Mouse (Mus musculus): ENCODE data around the gene Drosha. TPM values are rescaled to one million over a fixed set of nuclear protein-coding genes. Genes with fewer than 3 reads are reported as not detected.

The Drosha gene
- polyA plus RNA-seq, 1 experiment from 2014 or later = 60.7 TPM

DNA sequence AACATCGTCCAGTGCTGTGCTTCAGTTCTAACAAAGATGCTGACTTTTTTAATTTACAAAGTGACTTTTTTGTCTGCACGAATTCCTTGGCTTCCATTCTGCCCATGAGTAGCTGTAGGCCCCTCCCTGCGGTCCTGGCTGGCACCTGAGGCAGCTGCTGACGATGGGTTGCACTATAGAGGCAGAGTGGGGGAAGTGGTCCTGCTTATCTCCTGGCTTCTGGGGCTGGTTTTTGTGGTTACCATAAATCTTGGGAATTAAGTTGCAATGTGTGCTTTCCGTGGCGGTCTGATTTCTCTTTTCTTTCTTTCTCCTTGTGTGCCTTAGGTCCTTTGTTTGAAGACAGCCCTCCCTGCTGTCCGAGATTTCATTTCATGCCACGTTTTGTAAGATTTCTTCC is 42.7 kb downstream of the Drosha start:
- H3K27ac ChIP-seq = no peak overlapping the region
- H3K36me3 ChIP-seq = peaks cover 65% of the 10 kb centered on the region
- H3K9ac ChIP-seq = no peak overlapping the region
- WGBS = 79% methylated on average over 8 of the region's 8 CpGs
- H3K27me3 ChIP-seq = no peaks in the 10 kb centered on the region
- H3K4me2 ChIP-seq (replicated peaks) = no peak overlapping the region
- H3K4me1 ChIP-seq = no peaks in the 10 kb centered on the region
- no peaks in the 10 kb centered on the region for H3K9me3 ChIP-seq
- ATAC-seq (ENCODE audit: insufficient number of reproducible peaks, insufficient read depth, low FRiP score, low TSS enrichment) = no peak
- H3K4me3 ChIP-seq = no peak overlapping the region

DNA sequence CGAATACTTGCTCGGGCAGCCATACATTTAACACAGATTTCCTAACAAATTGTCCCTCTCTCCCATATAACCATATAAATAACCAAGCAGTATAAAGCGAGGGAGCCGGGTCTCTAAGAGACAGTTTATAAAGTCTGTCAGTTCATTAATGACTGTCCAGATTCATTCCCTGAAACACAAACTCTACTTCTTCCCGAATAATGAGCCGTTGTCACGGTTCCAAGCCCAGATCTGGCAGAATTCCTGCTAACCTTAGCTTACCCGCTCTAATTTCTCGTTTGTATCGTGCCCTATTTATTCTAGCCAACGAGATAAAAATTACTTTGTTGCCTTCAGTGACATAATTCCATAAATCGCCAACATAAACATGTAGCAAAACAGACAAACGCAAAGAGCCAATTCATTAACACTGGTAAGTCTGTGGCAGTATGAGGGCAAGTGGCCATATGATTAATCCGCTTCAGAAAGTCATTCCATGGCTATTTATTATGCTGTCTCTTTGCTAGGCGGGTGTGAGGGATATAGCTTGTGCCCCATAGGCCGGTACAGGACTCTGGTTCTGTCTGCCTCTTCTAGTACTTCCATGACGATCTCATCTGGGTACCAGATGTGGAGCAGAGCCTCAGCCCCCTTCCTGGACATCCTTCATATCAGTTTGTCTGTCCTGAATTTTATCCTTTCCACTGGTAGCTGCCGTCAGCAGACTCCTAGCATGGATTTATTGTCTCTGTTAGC is 51.0 kb downstream of the Drosha start:
- no peaks in the 10 kb centered on the region for H3K4me1 ChIP-seq
- H3K36me3 ChIP-seq = peaks cover 43% of the 10 kb centered on the region
- WGBS = 79% methylated on average over 18 of the region's 18 CpGs

GRCm38 (mm10) chr15:12876266-12876665 is 51.7 kb downstream of the Drosha start:
- Histone ChIP-seq H3K27ac (no peak overlapping the region), H3K27me3 (no peaks in the 10 kb centered on the region), H3K9me3 (no peaks in the 10 kb centered on the region), H3K9ac (no peak overlapping the region), H3K36me3 (peaks cover 41% of the 10 kb centered on the region), H3K4me2 (replicated peaks) (no peak overlapping the region), H3K4me1 (no peaks in the 10 kb centered on the region), H3K4me3 (no peak overlapping the region)
- no peak for ATAC-seq (ENCODE audit: insufficient number of reproducible peaks, insufficient read depth, low FRiP score, low TSS enrichment)
- WGBS = 84% methylated on average over 2 of the region's 2 CpGs

More for the DNA sequence above, 51.0 kb downstream of the Drosha start:
- Histone ChIP-seq H3K9me3 (no peaks in the 10 kb centered on the region), H3K27me3 (no peaks in the 10 kb centered on the region), H3K4me2 (replicated peaks) (no peak overlapping the region), H3K9ac (no peak overlapping the region), H3K4me3 (no peak overlapping the region), H3K27ac (no peak overlapping the region)
- no peak for ATAC-seq (ENCODE audit: insufficient number of reproducible peaks, insufficient read depth, low FRiP score, low TSS enrichment)

DNA sequence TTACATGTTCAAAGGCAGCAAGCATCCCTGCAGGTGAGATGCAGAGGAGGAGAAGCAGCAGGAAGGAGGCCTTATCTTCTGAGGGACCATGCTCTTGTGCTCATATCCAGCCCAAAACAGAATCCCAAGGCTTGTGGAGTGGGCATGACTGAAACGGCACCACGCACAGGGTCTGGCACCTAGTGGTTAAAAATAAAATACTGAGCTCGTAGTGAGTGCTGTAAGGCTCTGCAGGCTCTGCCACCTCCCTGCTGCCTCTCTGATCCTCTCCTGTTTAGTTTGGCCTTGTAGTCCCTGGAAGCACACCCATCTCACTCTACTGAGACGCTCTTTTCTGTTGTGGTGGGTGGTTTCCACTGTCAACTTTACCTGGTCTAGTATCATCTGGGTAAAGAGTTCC is 52.3 kb downstream of the Drosha start:
- no peak for ATAC-seq (ENCODE audit: insufficient number of reproducible peaks, insufficient read depth, low FRiP score, low TSS enrichment)
- Histone ChIP-seq H3K4me2 (replicated peaks) (no peak overlapping the region), H3K27ac (no peak overlapping the region), H3K9me3 (no peaks in the 10 kb centered on the region), H3K4me1 (no peaks in the 10 kb centered on the region), H3K4me3 (no peak overlapping the region), H3K27me3 (no peaks in the 10 kb centered on the region), H3K36me3 (peaks cover 43% of the 10 kb centered on the region), H3K9ac (no peak overlapping the region)
- 93% methylated on average over 4 of the region's 4 CpGs for WGBS

GRCm38 (mm10) chr15:12877934-12878333 is 53.3 kb downstream of the Drosha start:
- 92% methylated on average over 12 of the region's 12 CpGs for WGBS
- no peak for ATAC-seq (ENCODE audit: insufficient number of reproducible peaks, insufficient read depth, low FRiP score, low TSS enrichment)
- no peaks in the 10 kb centered on the region for H3K4me1 ChIP-seq
- no peaks in the 10 kb centered on the region for H3K27me3 ChIP-seq
- no peak overlapping the region for H3K27ac ChIP-seq
- H3K4me2 ChIP-seq (replicated peaks) = no peak overlapping the region
- no peak overlapping the region for H3K9ac ChIP-seq
- H3K4me3 ChIP-seq = no peak overlapping the region
- peaks cover 52% of the 10 kb centered on the region for H3K36me3 ChIP-seq
- H3K9me3 ChIP-seq = no peaks in the 10 kb centered on the region

GRCm38 (mm10) chr15:12878581-12878980 is 54.0 kb downstream of the Drosha start:
- Histone ChIP-seq H3K9ac (no peak overlapping the region), H3K9me3 (no peaks in the 10 kb centered on the region), H3K4me1 (no peaks in the 10 kb centered on the region), H3K27me3 (no peaks in the 10 kb centered on the region), H3K4me2 (replicated peaks) (no peak overlapping the region), H3K27ac (no peak overlapping the region), H3K4me3 (no peak overlapping the region), H3K36me3 (peaks cover 59% of the 10 kb centered on the region)
- WGBS = 89% methylated on average over 9 of the region's 9 CpGs
- no peak for ATAC-seq (ENCODE audit: insufficient number of reproducible peaks, insufficient read depth, low FRiP score, low TSS enrichment)

- no peak overlapping the region for H3K4me2 ChIP-seq (replicated peaks)
- H3K36me3 ChIP-seq = peaks cover 66% of the 10 kb centered on the region
- no peak for ATAC-seq (ENCODE audit: insufficient number of reproducible peaks, insufficient read depth, low FRiP score, low TSS enrichment)
Measured at GRCm38 (mm10) chr15:12879937-12880336, 55.3 kb downstream of the Drosha start.

GRCm38 (mm10) chr15:12884855-12885254 is 60.2 kb downstream of the Drosha start:
- no peaks in the 10 kb centered on the region for H3K27me3 ChIP-seq
- WGBS = 92% methylated on average over 15 of the region's 15 CpGs
- no peak overlapping the region for H3K9ac ChIP-seq
- H3K27ac ChIP-seq = no peak overlapping the region
- H3K36me3 ChIP-seq = peaks cover 79% of the 10 kb centered on the region
- no peak for ATAC-seq (ENCODE audit: insufficient number of reproducible peaks, insufficient read depth, low FRiP score, low TSS enrichment)
- no peaks in the 10 kb centered on the region for H3K4me1 ChIP-seq
- no peak overlapping the region for H3K4me3 ChIP-seq
- no peak overlapping the region for H3K4me2 ChIP-seq (replicated peaks)
- H3K9me3 ChIP-seq = no peaks in the 10 kb centered on the region

More at GRCm38 (mm10) chr15:12879937-12880336, 55.3 kb downstream of the Drosha start:
- no peaks in the 10 kb centered on the region for H3K9me3 ChIP-seq
- H3K4me3 ChIP-seq = no peak overlapping the region
- no peaks in the 10 kb centered on the region for H3K27me3 ChIP-seq
- H3K27ac ChIP-seq = no peak overlapping the region
- no peaks in the 10 kb centered on the region for H3K4me1 ChIP-seq
- no peak overlapping the region for H3K9ac ChIP-seq
- 92% methylated on average over 8 of the region's 8 CpGs for WGBS

GRCm38 (mm10) chr15:12885361-12885760 is 60.7 kb downstream of the Drosha start:
- peaks cover 82% of the 10 kb centered on the region for H3K36me3 ChIP-seq
- ATAC-seq (ENCODE audit: insufficient number of reproducible peaks, insufficient read depth, low FRiP score, low TSS enrichment) = no peak
- WGBS = 95% methylated on average over 11 of the region's 11 CpGs
- no peak overlapping the region for H3K9ac ChIP-seq
- no peak overlapping the region for H3K27ac ChIP-seq
- H3K4me3 ChIP-seq = no peak overlapping the region
- H3K9me3 ChIP-seq = no peaks in the 10 kb centered on the region
- no peak overlapping the region for H3K4me2 ChIP-seq (replicated peaks)
- no peaks in the 10 kb centered on the region for H3K4me1 ChIP-seq
- no peaks in the 10 kb centered on the region for H3K27me3 ChIP-seq

GRCm38 (mm10) chr15:12887206-12887605 is 62.6 kb downstream of the Drosha start:
- no peaks in the 10 kb centered on the region for H3K9me3 ChIP-seq
- H3K4me2 ChIP-seq (replicated peaks) = no peak overlapping the region
- no peaks in the 10 kb centered on the region for H3K27me3 ChIP-seq
- no peak overlapping the region for H3K9ac ChIP-seq
- WGBS = 89% methylated on average over 8 of the region's 8 CpGs
- no peak for ATAC-seq (ENCODE audit: insufficient number of reproducible peaks, insufficient read depth, low FRiP score, low TSS enrichment)
- H3K4me1 ChIP-seq = no peaks in the 10 kb centered on the region
- H3K4me3 ChIP-seq = no peak overlapping the region
- peaks cover 82% of the 10 kb centered on the region for H3K36me3 ChIP-seq
- no peak overlapping the region for H3K27ac ChIP-seq

DNA sequence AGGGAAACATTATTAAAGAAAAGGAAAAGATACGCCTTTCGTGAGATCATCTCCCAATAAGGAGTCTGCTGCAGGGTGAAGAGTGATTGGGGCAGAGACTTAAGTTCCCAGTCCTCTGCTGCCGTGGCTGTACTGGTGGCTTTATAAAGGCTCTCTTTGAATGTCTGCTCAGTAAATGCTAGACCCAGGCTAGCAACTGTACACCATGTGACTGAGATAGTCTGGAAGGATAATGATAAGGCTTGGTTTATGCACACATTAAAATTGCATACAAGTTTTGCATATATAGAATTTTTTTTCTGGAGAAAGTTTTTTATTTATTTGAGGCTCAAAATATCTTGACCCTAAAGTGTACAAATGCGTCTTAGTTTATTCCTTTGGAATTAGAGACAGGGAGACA is 63.7 kb downstream of the Drosha start:
- no peak for ATAC-seq (ENCODE audit: insufficient number of reproducible peaks, insufficient read depth, low FRiP score, low TSS enrichment)
- no peaks in the 10 kb centered on the region for H3K27me3 ChIP-seq
- WGBS = 92% methylated on average over 4 of the region's 4 CpGs
- H3K9ac ChIP-seq = no peak overlapping the region
- H3K4me3 ChIP-seq = no peak overlapping the region
- H3K36me3 ChIP-seq = peaks cover 77% of the 10 kb centered on the region
- H3K27ac ChIP-seq = no peak overlapping the region
- no peak overlapping the region for H3K4me2 ChIP-seq (replicated peaks)
- no peaks in the 10 kb centered on the region for H3K9me3 ChIP-seq
- no peaks in the 10 kb centered on the region for H3K4me1 ChIP-seq

GRCm38 (mm10) chr15:12889909-12890308 is 65.3 kb downstream of the Drosha start:
- H3K36me3 ChIP-seq = peaks cover 77% of the 10 kb centered on the region
- 89% methylated on average over 11 of the region's 11 CpGs for WGBS
- ATAC-seq (ENCODE audit: insufficient number of reproducible peaks, insufficient read depth, low FRiP score, low TSS enrichment) = no peak

More at GRCm38 (mm10) chr15:12889909-12890308, 65.3 kb downstream of the Drosha start:
- H3K9me3 ChIP-seq = no peaks in the 10 kb centered on the region
- no peak overlapping the region for H3K27ac ChIP-seq
- H3K27me3 ChIP-seq = no peaks in the 10 kb centered on the region
- no peak overlapping the region for H3K4me3 ChIP-seq
- no peak overlapping the region for H3K9ac ChIP-seq
- H3K4me2 ChIP-seq (replicated peaks) = no peak overlapping the region
- no peaks in the 10 kb centered on the region for H3K4me1 ChIP-seq

Measured in embryonic facial prominence, embryonic 12.5 days (tissue).